Mouse (Mus musculus): ENCODE measurements around the gene Tbx4. TPM values are rescaled to one million over a fixed set of nuclear protein-coding genes. Genes with fewer than 3 reads are reported as not detected.
A peak's percentile ranks its signal among the peaks of the same experiment; 100 is the strongest.

Tbx4 gene
- total and polyA plus RNA-seq, 3 experiments = 0.12 to 0.64 TPM; not detected in 1

GRCm38 (mm10) chr11:85844144-85844965, 41.9 kb upstream of the Tbx4 start (continued):
- TF ChIP-seq POLR2AphosphoS2 (IDR thresholded peaks at IDR 0.05; ENCODE audit: low read length) (peak; percentile 61; the same call in 1 of the 2 replicates), JUND (IDR thresholded peaks at IDR 0.05; ENCODE audit: low read depth, low read length) (no peak), RAD21 (IDR thresholded peaks at IDR 0.05; ENCODE audit: low read depth, low read length) (peak; percentile 97), MXI1 (IDR thresholded peaks at IDR 0.05; ENCODE audit: low read depth, low read length) (peak; percentile 60; the same call in 1 of the 2 replicates), CHD1 (IDR thresholded peaks at IDR 0.05; ENCODE audit: low read depth, low read length) (no peak; the same call in 1 of the 2 replicates), HCFC1 (IDR thresholded peaks at IDR 0.05; ENCODE audit: low read depth, low read length) (peak; percentile 53; the same call in 1 of the 2 replicates), ELF1 (IDR thresholded peaks at IDR 0.05; ENCODE audit: low read depth, low read length) (0 out of 2 replicates have a peak, but pooled peaks have one; percentile 13), EP300 (IDR thresholded peaks at IDR 0.05; ENCODE audit: low read depth in 1 of 2, low read length in 2 of 2) (peak in 1 of 2 experiments; percentile 7; a peak in 1 of 4 replicates)

- H3K36me3 ChIP-seq (ENCODE audit: control insufficient read depth in 1 of 2, insufficient read depth in 2 of 2, low read length in 2 of 2) = no peaks in the 10 kb centered on the region
Measured at GRCm38 (mm10) chr11:85844971-85845370, 41.3 kb upstream of the Tbx4 start.

GRCm38 (mm10) chr11:85845921-85846320, 40.3 kb upstream of the Tbx4 start:
- Histone ChIP-seq H3K9ac (ENCODE audit: control insufficient read depth, low read depth, low read length, poor library complexity, severe bottlenecking) (no peak overlapping the region), H3K4me3 (ENCODE audit: control insufficient read depth in 1 of 2, insufficient read depth in 1 of 2, low read depth in 2 of 2, low read length in 2 of 2) (no peak overlapping the region), H3K9me3 (replicated peaks; ENCODE audit: insufficient read depth, low read length) (no peaks in the 10 kb centered on the region), H3K36me3 (ENCODE audit: control insufficient read depth in 1 of 2, insufficient read depth in 2 of 2, low read length in 2 of 2) (no peaks in the 10 kb centered on the region), H3K4me1 (ENCODE audit: control insufficient read depth in 1 of 2, insufficient read depth in 2 of 2, low read length in 2 of 2) (peaks cover 4 to 9% of the 10 kb centered on the region in 2 experiments; a peak in 3 of 4 replicates), H3K79me2 (ENCODE audit: control insufficient read depth, insufficient read depth, low read length, poor library complexity) (no peaks in the 10 kb centered on the region; the same call in 1 of the 2 replicates), H3K27ac (ENCODE audit: control insufficient read depth, low read depth, low read length) (no peak overlapping the region), H3K27me3 (ENCODE audit: control insufficient read depth in 1 of 2, insufficient read depth in 2 of 2, low read length in 2 of 2) (no peaks in the 10 kb centered on the region)
- DNase-seq (ENCODE audit: low read depth, low spot score) = no peak
- TF ChIP-seq UBTF (IDR thresholded peaks at IDR 0.05; ENCODE audit: borderline replicate concordance, insufficient read depth, low read depth, low read length) (no peak), ZC3H11A (IDR thresholded peaks at IDR 0.05; ENCODE audit: low read depth, low read length) (no peak), RAD21 (IDR thresholded peaks at IDR 0.05; ENCODE audit: low read depth, low read length) (no peak), USF1 (IDR thresholded peaks at IDR 0.05; ENCODE audit: low read depth, low read length) (no peak)

More at GRCm38 (mm10) chr11:85844971-85845370, 41.3 kb upstream of the Tbx4 start:
- Histone ChIP-seq H3K27me3 (ENCODE audit: control insufficient read depth in 1 of 2, insufficient read depth in 2 of 2, low read length in 2 of 2) (no peaks in the 10 kb centered on the region), H3K4me1 (ENCODE audit: control insufficient read depth in 1 of 2, insufficient read depth in 2 of 2, low read length in 2 of 2) (peaks cover 4 to 8% of the 10 kb centered on the region in 2 experiments; a peak in 3 of 4 replicates), H3K9me3 (replicated peaks; ENCODE audit: insufficient read depth, low read length) (no peaks in the 10 kb centered on the region), H3K79me2 (ENCODE audit: control insufficient read depth, insufficient read depth, low read length, poor library complexity) (no peaks in the 10 kb centered on the region; the same call in 1 of the 2 replicates), H3K9ac (ENCODE audit: control insufficient read depth, low read depth, low read length, poor library complexity, severe bottlenecking) (peak overlapping the region; percentile 76), H3K27ac (ENCODE audit: control insufficient read depth, low read depth, low read length) (no peak overlapping the region), H3K4me3 (ENCODE audit: control insufficient read depth in 1 of 2, insufficient read depth in 1 of 2, low read depth in 2 of 2, low read length in 2 of 2) (peak overlapping the region; percentile 88 to 100)
- no peak for TF ChIP-seq ZKSCAN1 (IDR thresholded peaks at IDR 0.05; ENCODE audit: low read depth, low read length)
- 0 out of 2 replicates have a peak, but pooled peaks have one; percentile 0 for TF ChIP-seq CHD2 (IDR thresholded peaks at IDR 0.05; ENCODE audit: low read length)
- no peak for DNase-seq (ENCODE audit: low read depth, low spot score)

All from MEL (cell line).